Mouse (Mus musculus): ENCODE results near the gene Ppp2r2c.

Gene Ppp2r2c

DNA sequence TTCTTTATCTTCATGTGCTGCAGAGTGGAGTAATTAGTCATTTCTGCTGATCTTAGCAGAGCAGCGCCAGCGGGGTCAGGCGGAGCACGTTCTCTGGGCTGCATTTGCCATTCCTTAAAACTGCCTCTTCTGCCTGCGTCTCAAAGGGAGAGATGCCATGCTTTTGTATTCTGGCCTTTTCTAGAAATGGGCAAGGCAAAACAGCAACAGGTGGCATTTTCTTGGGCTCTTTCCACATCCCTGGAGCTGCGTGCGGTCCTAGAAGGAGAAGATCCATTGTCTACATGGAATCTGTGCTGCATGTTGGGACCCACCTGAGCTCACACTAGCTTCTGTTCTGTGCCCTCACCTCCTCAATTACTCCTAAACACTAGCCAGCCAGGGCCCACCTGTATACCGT, 29.7 kb downstream of the Ppp2r2c start:
- no peak for DNase-seq (ENCODE audit: low spot score)

DNA sequence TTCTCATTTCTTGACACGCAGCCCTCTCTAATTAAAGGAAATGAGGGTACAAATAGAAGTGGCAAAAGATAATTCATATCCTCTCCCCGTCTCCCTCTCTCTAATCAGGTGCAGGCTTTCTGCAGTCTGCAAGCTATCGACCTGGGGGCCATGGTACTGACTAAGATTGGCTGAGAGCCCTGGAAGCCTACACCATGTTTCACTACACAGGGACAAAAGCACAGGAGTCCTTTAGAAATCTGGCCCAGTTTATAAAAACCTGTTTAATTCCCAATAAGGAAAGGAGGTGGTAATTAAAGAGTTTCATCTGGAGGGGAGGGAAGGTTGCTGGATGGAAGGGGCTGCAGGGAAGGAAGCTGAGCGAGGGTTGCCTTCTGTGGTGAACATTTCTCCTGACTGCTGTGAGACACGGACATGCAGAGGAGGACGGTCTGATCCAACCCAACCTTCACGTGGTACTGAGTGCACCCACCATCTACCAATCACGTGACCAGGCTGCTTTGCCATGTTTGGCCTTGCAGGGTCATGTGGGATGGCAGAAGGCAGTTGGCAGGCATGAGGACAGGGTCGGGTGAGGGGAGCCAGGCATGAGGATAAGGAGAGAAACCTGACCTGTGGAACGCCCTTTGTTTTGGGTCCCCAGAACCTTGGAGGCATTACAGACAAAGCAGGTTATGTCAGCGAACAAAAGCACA, 30.2 kb downstream of the Ppp2r2c start:
- DNase-seq (ENCODE audit: low spot score) = no peak

DNA sequence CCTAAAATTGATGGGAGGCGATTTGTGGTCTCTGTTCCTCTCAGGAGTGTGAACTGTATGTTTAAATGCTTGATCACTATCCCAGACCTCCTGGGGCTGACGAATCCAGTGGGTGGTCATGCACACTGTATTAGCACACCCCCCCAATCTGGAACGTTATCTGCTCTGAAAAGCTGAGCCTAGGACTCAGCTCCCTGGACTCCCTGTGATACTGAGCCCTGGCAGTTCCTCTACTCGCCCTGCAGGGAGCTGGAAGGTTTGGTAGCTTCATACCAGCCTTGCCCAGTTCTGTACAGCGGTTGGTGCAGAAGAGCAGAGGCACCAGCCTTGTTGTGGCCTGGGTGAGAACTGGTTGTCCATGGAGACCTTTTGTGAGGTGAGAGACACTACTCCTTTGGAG, 31.1 kb downstream of the Ppp2r2c start:
- DNase-seq (ENCODE audit: low spot score) = no peak

DNA sequence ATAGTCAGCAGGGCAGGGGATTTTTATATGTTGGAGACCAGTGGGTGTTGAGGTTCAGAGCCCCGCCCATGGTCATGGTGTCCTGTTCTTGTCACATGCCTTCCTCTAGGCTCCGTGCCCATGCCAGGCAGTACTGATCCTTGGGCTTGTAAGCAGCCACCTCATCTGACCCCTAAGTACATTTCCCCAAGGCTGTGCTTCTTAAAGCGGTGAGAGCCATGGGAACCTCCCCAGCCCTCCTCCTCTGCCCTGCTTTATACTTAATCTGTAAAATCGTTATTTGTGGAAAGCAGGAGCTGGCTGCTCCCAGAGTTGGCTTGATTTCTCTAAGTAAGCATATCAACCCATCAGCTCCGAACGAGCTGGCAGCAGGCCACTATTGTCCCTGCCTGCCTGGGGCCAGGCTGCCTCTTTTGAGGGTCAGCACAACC, 31.9 kb downstream of the Ppp2r2c start:
- no peak for DNase-seq (ENCODE audit: low spot score)

DNA sequence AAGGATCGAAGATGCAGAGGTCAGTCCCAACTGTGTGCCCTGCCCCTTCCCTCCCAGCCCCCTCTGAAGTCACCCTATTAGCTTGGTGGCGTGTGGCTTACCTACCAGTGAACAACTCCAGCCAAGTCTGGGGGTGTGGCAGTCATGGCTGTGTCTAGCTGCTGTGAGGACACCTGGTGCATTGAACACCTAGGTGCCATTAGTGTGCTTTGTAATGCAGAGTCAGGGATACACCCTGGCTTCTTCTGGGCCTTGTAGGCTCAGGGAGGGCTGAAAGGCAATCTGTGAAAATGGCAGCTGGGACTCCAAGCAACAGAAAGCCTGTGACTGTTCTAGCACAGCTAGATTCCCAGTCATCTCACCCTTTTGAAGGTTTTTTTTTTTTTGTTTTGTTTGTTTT, 34.5 kb downstream of the Ppp2r2c start:
- DNase-seq (ENCODE audit: low spot score) = no peak

DNA sequence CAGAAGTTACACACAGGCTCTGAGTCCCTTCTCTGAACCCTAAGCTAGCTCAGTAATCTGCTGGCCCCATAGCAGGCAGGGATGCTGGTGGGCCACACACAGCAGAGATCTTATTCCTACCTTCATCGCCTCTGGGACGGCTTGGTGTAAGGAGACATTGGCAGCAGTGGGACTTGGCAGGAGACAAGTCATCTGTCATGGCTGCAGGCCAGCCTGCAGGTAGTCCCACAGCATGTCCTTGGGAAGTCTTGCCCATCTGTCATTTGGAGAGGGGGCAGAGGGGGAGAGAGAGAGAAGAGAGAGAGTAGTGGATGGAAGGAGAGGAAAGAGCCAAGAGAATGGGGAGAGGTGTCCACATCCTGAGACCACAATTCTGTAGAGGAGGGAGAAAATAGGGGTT, 35.8 kb downstream of the Ppp2r2c start:
- DNase-seq (ENCODE audit: low spot score) = no peak

DNA sequence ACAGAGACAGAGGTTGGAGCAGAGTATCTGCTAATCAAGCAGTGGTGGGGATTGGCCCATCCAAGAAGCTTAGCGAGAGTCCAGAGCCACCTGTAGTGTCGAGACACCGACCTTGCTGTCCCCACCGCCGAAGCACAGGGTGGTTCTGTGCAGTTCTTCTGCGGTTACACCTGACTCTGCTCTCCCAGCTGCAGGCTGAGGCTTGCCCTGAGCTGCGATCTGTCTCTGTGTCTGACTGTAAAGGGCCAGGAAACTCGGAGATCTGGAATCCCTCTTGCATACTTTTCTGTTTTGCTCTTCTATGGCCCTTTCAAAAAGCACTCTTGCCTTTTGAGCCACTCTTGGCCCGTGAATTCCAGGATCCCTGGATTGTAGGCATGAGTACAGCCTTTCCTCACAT, 36.4 kb downstream of the Ppp2r2c start:
- no peak for DNase-seq (ENCODE audit: low spot score)

DNA sequence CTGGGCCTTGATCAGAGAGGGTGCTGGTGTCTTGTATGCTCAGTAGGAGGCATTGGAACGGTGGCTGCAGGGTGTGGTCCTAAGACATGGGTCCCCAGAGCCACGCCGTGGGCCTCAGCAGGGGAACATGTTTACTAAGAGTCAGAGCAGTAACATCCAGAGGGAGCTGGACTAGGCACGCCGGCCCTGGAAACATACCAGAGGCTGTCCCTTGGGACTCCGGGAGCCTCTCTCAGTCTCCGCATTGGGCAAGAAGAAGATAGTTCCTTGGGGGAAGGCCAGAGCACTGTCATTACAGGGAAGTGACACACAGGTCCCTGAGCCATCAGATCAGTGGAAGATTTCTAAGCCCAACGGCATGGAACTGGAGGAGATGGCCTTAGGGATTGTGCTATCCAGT, 36.9 kb downstream of the Ppp2r2c start:
- no peak for DNase-seq (ENCODE audit: low spot score)

DNA sequence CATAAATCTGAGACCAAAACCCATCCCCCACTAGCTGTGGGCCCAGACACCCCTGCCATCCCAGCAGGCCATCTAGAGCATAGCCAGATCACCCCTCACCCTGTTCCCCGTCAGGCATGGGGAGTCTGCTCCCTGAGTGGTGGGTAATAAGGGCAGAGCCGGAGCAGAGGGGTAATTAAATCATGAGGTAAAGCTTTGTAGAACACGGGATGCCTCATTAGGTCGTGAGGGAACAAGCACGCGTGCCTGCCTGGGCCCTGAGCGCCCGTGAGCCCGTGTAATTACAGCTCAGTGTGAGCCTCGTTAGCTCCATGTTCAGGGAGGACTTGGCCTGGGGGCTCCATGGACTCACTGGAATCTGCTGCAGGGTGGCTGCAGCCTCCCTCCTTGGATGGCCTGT, 39.4 kb downstream of the Ppp2r2c start:
- DNase-seq (ENCODE audit: low spot score) = no peak

DNA sequence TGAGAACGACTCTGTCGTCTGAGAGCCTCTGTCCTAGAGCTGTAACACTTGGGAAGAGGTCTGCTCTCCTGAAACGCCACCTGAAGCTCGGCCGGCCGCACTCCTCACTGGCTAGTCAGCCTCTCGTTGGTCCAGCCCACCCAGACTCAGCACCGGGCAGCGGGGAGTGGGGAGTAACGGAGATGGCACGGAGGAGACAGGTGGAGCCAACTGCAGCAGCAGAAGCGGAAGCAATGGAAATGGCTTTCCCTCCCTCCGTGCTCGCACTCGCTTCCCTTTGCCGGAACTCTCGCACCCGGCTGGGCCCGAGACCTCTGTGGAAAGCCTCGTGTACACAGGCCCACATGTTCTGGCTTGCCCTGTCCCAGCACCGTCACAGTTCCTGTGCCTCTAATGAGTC, 41.2 kb downstream of the Ppp2r2c start:
- DNase-seq (ENCODE audit: low spot score) = no peak

DNA sequence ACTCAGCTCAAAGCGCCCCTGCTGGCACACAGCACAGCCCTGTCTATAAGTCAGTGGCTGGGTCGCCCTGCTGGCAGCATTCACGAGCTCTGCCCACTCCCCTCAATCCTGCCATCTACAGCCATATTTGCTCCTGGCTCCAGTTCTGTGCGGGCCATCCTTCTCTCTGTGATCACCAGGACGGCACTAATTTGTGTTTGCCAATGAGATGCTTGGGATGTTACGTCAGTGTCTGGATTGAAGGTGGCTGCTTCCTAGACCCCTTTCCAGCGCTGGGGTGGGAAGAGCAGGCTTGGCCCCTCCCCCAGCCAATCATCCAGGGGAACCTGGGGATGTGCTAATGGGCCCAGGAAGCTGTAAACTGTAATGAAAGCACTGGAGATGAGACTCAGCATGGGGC, 42.7 kb downstream of the Ppp2r2c start:
- no peak for DNase-seq (ENCODE audit: low spot score)

DNA sequence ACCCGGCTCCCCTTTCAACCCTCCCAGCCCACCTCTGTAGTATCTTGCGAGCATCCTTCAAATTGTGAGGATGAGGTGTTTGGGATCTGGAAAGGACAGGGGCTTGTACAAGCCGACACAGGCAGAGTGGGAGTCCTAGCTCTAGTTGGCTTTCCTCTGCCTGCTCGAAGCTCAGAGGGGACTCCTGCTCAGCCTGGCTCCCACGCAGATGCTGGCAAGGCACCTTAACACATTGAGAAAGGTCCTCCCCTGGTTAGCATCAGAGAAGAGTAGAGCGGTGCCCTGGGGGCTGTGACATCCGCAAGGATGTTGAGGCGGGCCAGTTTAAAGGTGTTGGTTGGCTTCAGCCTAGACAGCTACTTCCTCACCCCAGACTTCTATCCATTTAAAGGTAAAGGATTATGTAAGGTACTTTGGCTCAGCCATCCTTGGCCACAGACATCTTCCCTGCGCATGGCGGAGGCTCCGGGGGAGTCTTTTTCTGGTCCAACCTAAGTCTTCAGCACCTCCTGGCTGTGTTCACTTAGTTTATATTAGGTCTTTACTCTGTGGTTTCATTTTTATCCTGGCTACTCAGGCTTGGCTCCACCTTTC, 43.5 kb downstream of the Ppp2r2c start:
- DNase-seq (ENCODE audit: low spot score) = no peak

DNA sequence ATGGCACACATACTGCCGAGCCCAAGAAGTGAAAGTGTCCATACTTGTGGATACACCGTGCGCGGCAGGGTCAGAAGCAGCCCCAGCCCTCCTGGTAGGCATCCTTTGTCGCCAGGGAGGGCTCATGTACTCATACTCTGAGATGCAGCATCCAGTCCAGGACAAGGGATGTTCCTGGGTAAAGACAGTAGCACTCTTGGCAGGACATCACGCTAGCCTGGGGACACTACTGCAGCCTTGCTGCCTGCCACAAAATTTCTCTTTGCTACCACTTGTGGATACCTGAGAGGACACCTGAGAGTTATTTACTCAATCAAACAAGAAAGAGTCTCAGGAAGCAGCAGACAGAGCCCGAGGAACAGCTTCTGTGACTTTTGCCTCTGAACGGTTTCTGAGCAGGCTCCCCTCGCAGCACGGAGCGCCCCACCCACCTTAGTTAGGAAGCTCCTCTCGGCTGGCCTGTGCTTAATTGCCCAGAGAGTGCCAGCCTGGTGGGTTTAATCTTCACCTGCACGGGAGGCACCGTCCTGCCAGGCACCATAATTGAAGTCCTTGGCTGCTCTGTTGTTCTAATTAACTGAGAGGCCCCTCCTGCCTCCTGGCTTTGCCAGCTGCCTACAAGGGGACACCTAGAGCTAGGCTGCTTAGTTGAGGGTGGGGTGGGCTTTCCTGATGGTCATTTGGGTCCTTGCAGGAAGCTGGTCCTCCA, 44.4 kb downstream of the Ppp2r2c start:
- DNase-seq (ENCODE audit: low spot score) = no peak

DNA sequence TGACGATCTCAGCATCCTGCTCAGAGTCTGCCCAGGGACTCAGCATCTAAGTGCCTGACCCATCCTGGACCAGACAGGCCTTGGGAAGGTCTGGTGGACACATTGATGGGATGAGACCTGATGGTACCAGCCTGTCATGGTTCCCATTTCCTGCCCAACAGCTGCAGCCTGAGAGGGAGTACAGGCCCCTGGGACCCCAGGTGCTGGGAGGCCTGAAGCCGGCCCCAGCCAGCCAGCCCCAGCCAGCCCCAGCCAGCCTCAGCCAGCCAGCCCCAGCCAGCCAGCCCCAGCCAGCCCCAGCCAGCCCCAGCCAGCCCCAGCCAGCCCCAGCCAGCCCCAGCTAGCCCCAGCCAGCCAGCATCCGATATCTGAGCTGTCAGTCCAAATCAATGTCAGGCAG, 46.9 kb downstream of the Ppp2r2c start:
- DNase-seq (ENCODE audit: low spot score) = no peak

DNA sequence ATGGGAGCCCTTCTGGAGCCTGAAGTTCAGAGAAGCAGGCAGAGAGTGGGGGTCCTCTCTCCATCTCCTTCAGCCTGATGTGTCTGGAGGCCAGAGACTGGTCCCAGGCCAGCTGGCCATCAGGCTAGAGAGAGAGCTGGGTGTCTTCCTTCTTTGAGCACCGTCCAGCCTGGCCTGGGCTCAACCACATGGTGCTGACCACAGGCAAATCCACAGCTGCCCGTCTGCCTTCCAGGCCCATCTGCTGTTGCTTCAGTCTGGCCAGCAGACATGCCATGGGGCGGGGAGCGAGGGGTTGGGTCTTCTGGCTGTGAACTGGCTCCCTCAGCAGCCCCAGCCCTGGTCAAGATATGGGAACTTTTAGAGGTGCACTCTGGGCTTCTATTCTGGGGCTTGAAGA, 48.3 kb downstream of the Ppp2r2c start:
- no peak for DNase-seq (ENCODE audit: low spot score)

DNA sequence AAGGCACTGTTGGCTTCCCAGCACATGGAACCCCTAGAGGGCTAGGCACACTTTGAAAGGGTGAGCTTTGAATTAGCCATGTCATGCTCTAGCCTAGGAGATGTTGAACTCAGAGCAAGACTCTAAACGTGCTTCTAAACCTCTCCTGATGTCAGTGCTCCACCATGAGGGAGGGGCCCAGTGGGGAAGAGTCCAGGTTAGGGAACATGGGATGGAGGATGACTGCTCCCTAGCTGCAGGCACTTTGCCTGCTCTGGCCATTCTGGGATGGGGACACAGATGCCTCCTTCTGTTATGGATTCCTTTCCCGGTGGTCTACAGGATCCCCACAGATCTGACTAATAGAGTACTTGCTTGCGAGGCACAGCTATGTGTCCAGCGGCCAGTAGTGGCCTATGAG, 48.9 kb downstream of the Ppp2r2c start:
- no peak for DNase-seq (ENCODE audit: low spot score)

DNA sequence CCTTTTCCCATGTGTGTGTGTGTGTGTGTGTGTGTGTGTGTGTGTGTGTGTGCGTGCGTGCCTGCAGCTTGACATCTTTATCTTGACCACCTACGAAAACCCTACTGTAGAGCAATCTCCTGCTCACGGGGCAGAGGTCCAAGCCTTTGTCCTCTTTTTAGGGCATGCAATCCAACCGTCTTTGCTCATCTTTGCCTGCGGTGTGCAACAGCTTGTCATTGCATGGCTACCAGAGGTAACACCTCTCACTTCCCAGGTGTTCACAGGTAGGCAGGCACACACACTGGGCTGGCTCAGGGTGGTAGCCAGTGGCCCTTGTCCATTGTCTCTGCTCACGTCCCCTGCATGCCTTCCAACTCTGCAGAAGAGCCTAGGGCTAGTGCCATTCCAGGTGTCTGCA, 49.7 kb downstream of the Ppp2r2c start:
- no peak for DNase-seq (ENCODE audit: low spot score)

DNA sequence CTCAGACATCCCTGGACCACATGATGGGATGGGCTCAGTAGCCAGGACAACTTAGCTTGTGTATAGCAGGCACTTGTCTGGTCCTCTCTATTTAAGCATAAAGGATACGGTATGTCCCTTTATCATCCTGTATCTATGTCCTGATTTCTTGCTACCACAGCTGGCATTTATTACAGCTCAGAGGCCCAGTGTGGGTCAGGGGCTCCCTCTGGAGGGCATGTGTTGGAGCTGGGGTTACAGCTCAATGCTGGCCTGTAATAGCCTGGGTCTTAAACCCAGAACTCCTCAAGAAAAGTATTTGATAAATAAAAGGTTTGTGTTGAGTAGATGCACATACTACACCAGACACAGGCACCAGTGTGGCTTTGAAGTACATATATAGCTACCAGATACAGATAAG, 51.8 kb downstream of the Ppp2r2c start:
- DNase-seq (ENCODE audit: low spot score) = no peak

DNA sequence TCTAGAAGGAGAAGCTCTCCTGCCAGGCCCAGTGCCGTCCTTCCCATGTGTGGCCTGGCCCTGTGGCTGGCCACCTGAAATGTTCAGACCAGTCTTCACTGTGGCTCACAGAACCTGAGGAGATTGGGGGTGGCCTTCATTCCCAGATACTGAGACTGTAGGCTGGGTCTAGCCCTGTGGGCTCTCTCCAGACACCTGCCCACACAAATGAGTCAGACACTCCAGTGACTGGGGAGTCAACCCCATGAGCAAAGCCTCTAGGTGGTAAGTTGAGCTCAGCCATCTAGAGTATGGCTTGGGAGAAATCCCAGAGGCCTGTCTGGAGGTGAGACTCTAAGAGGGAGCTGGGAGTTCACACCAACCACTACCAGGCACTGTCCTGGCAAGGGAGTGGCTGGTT, 53.6 kb downstream of the Ppp2r2c start:
- no peak for DNase-seq (ENCODE audit: low spot score)

DNA sequence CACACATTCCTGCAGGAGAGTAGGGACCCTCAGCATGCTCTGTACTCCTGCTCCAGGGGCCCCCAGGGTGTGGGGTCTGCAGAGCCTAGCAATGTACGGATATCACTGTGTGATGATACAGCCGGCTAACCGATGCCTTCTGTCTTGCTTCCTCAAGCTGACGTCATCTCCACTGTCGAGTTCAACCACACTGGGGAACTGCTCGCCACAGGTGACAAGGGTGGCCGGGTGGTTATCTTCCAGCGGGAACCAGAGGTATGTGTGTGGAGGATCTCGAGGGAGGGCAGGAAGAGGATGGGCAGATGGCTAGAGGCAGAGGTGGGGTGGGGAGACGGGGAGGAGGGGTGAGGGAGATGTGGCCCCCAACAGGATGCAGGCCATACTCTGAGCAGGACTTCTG, 54.5 kb downstream of the Ppp2r2c start:
- no peak for DNase-seq (ENCODE audit: low spot score)

DNA sequence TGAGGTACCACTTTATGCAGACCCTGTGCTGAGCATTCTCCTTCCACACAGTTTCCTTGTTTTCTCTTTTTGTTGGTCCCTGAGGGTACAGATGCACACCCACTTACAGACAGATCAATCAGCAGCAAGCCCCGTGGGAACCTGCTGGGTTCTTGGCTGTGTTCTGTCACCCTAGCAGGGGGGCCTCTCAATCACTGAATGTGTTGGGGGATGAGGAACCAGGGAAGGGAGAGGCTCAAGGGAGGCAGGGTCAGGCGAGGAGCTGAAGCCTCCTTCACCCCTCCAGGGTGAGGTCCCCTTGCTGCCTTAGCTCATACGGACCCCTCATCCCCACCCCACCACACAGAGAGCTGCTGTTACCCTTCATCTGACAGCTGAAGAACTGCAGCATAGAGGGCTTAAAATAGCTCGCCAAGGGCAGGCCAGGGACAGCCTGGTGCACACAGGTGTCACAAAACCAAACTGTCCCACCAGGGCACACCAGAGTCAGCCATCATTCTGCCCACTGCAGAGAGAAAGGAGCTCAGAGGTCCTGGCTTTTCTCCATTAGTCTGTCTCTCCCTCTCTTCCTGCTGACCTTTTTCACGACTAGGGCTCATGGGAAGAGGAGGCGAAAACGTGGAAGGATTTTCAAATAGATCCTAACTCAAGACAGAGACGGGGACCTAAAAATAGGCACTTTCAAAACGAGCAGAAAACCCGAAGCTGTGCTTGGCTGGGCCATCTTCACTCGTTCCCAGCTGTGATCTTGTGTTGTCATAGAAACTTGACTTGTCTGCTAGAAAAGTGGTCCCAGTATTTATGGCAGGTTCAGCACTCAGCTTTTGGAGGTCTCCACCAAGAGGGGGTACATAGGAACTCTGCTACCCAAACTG, 55.8 kb downstream of the Ppp2r2c start:
- no peak for DNase-seq (ENCODE audit: low spot score)

DNA sequence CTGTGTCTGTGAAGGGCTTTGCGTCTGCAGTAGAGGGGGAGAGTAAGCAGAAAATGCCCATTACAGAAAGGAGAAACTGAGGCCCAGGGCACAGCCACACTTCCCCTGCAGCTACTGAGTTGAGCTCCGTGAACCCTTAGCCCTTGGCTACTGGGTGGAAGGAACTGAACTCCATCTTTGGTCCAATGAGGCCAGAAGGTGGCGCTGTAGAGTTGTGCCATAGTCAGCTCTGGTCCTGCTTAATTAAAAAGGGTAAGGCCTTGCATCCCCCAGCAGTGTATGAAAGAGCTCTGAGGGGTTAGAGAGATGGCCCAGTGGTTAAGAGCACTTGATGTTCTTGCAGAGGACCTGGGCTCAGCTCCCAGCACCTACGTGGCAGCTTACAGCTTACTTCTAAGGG, 60.4 kb downstream of the Ppp2r2c start:
- no peak for DNase-seq (ENCODE audit: low spot score)

DNA sequence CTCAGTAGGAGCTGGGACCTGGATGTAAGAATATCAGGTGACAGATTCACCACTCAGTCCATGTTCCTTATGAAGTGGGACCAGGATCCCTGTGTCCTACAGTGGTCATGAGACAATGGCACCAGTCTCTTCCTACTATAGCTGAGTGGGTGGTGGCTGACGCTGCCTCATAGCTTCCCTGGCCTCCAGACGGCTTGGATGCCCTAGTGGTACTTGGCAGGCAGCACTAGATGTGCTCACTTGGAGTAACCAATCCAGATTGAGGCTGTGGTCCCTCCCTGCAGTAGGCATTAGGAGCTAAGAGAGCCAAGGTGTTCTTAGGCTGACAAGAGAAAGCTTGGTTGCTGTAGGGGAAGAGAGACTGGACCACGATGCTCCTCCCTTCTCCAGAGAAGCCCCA, 61.1 kb downstream of the Ppp2r2c start:
- no peak for DNase-seq (ENCODE audit: low spot score)

Measured in layer of hippocampus, adult 9-10 months (tissue).